Mouse (Mus musculus) ES-E14 (cell line): ENCODE measurements around the gene Calcr. TPM values are rescaled to one million over a fixed set of nuclear protein-coding genes. Genes with fewer than 3 reads are reported as not detected.
A peak's percentile ranks its signal among the peaks of the same experiment; 100 is the strongest.

Source experiments
- DNase-seq: peaks from one replicate; pipeline ENCODE4 v3.0.0-alpha.2; 2013; ENCODE audit warnings: low read depth, low spot score
- H3K27ac ChIP-seq: 2 replicates; pipeline ENCODE4 v1.5.1; 2012; ENCODE audit warnings: low read depth, mild to moderate bottlenecking, low read length, moderate library complexity, mixed read lengths; ENCODE audit not compliant: poor library complexity, insufficient read depth, severe bottlenecking
- H3K36me3 ChIP-seq: 2 replicates; pipeline ENCODE4 v1.6.1; 2012; ENCODE audit warnings: mild to moderate bottlenecking, low read length, moderate library complexity, mixed read lengths; ENCODE audit not compliant: control insufficient read depth, poor library complexity, insufficient read depth, severe bottlenecking
- H3K4me1 ChIP-seq, 2 experiments: fragments of 150-350 bp in 1 of 2; sonication (generic) in 1 of 2; 2 replicates each; pipeline ENCODE4 v1.6.1; 2012; ENCODE audit warnings: low read length in 2 of 2, mild to moderate bottlenecking in 1 of 2, mixed read lengths in 1 of 2; ENCODE audit not compliant: control insufficient read depth in 2 of 2, insufficient read depth in 2 of 2, poor library complexity in 1 of 2
- H3K4me3 ChIP-seq, 2 experiments: fragments of 150-350 bp in 1 of 2; sonication (generic) in 1 of 2; 2 replicates each; pipeline ENCODE4 v1.5.1; 2012; ENCODE audit warnings: low read length in 2 of 2, low read depth in 1 of 2, mild to moderate bottlenecking in 1 of 2, mixed read lengths in 1 of 2; ENCODE audit not compliant: insufficient read depth in 1 of 2, poor library complexity in 1 of 2, severe bottlenecking in 1 of 2
- H3K9ac ChIP-seq: 2 replicates; pipeline ENCODE4 v1.6.1; 2012; ENCODE audit warnings: low read depth, mild to moderate bottlenecking, low read length, mixed read lengths; ENCODE audit not compliant: poor library complexity, insufficient read depth, severe bottlenecking
- H3K9me3 ChIP-seq: fragments of 150-350 bp; sonication (generic); 2 replicates; pipeline ENCODE4 v1.6.1; 2012; ENCODE audit warnings: low read depth, mild to moderate bottlenecking, low read length; ENCODE audit not compliant: control insufficient read depth, insufficient read depth
- CHD2 ChIP-seq: IDR thresholded peaks from 2 replicates; pipeline ENCODE4 v1.6.1; 2014; ENCODE audit warnings: mild to moderate bottlenecking, low read depth, low read length, inconsistent platforms
- HCFC1 ChIP-seq: IDR thresholded peaks from 2 replicates; pipeline ENCODE4 v1.6.1; 2012; ENCODE audit warnings: low read length, inconsistent platforms, borderline replicate concordance; ENCODE audit not compliant: insufficient read depth
- MAFK ChIP-seq: IDR thresholded peaks from 2 replicates; pipeline ENCODE4 v1.6.1; 2014; ENCODE audit warnings: mild to moderate bottlenecking, low read depth, low read length, inconsistent platforms; ENCODE audit not compliant: insufficient read depth
- ZC3H11A ChIP-seq: IDR thresholded peaks from 2 replicates; pipeline ENCODE4 v1.6.1; 2012; ENCODE audit warnings: low read depth, mild to moderate bottlenecking, inconsistent platforms, low read length, borderline replicate concordance
- ZNF384 ChIP-seq: IDR thresholded peaks from 2 replicates; pipeline ENCODE4 v1.6.1; 2012; ENCODE audit warnings: low read depth, low read length, inconsistent platforms
- in situ Hi-C, 2 experiments: fragments of 600-800 bp; cut with MboI; formaldehyde crosslinking; loops; one replicate each; pipeline ENCODE4 v1.15.1; 2025; ENCODE audit warnings: low sequenced_read_pairs in 2 of 2, inconsistent platforms in 1 of 2; ENCODE audit not compliant: unreplicated experiment in 2 of 2
- total RNA-seq: library from RNA; depleted of rRNA; stranded (reverse); fragments of 300-350 nt; gene quantifications from 2 replicates; pipeline ENCODE4 v1.2.3, GENCODE M21; 2012; rRNA removed

Calcr gene
- 0.85 and 1.1 TPM in 2 replicates for total RNA-seq

GRCm38 (mm10) chr6:3764230-3764764 is at the start of gene Calcr:
Gene Calcr, minus strand, starts transcription at chr6:3764714.
- Histone ChIP-seq H3K36me3 (no peaks in the 10 kb centered on the region), H3K27ac (no peak within 1 kb of the TSS), H3K9me3 (no peaks in the 10 kb centered on the region), H3K4me3 (peak within 1 kb of the TSS; percentile 71 to 76), H3K9ac (peak within 1 kb of the TSS; percentile 67), H3K4me1 (no peaks in the 10 kb centered on the region)
- in situ Hi-C loops: no loop called here
- TF ChIP-seq MAFK (no peak), ZC3H11A (no peak)
- no peak for DNase-seq

GRCm38 (mm10) chr6:3767485-3767884 is 3.0 kb upstream of the Calcr start:
- no peak for DNase-seq
- no peak overlapping the region for H3K4me3 ChIP-seq
- TF ChIP-seq MAFK (no peak), HCFC1 (no peak), ZC3H11A (no peak), ZNF384 (no peak), CHD2 (no peak)
- H3K9me3 ChIP-seq: no peaks in the 10 kb centered on the region
- no peaks in the 10 kb centered on the region for H3K36me3 ChIP-seq
- no peak overlapping the region for H3K9ac ChIP-seq
- in situ Hi-C loops: no loop called here
- H3K27ac ChIP-seq: no peak overlapping the region
- H3K4me1 ChIP-seq: no peaks in the 10 kb centered on the region

- in situ Hi-C loops: no loop called here
- Histone ChIP-seq H3K4me1 (no peaks in the 10 kb centered on the region), H3K9ac (peak overlapping the region; percentile 67), H3K4me3 (peak overlapping the region; percentile 71 to 76), H3K9me3 (no peaks in the 10 kb centered on the region), H3K36me3 (no peaks in the 10 kb centered on the region), H3K27ac (no peak overlapping the region)
- peak; percentile 44 for DNase-seq
- TF ChIP-seq ZC3H11A (no peak), ZNF384 (no peak), HCFC1 (no peak), MAFK (no peak), CHD2 (no peak)
Observed at GRCm38 (mm10) chr6:3763171-3763967, 1.1 kb downstream of the Calcr start.

- Histone ChIP-seq H3K9me3 (no peaks in the 10 kb centered on the region), H3K36me3 (no peaks in the 10 kb centered on the region), H3K27ac (no peak overlapping the region), H3K4me3 (no peak overlapping the region), H3K4me1 (no peaks in the 10 kb centered on the region), H3K9ac (no peak overlapping the region)
- TF ChIP-seq MAFK: no peak
- no peak for TF ChIP-seq ZC3H11A
- TF ChIP-seq CHD2: no peak
- in situ Hi-C loops: no loop called here
- no peak for DNase-seq
Observed at GRCm38 (mm10) chr6:3751576-3751975, 12.9 kb downstream of the Calcr start.

GRCm38 (mm10) chr6:3749624-3750023 is 14.9 kb downstream of the Calcr start:
- TF ChIP-seq CHD2: no peak
- no peak for TF ChIP-seq HCFC1
- no peak for TF ChIP-seq ZC3H11A
- no peak for TF ChIP-seq MAFK
- TF ChIP-seq ZNF384: no peak
- no peak overlapping the region for H3K4me3 ChIP-seq
- H3K4me1 ChIP-seq: no peaks in the 10 kb centered on the region
- no peak overlapping the region for H3K27ac ChIP-seq
- in situ Hi-C loops: loop anchor here in 1 of 2 experiments (25.0 kb wide), 1 partner anchor 237 kb away; no protein-coding TSS in a partner anchor
- H3K9me3 ChIP-seq: no peaks in the 10 kb centered on the region
- H3K36me3 ChIP-seq: no peaks in the 10 kb centered on the region
- H3K9ac ChIP-seq: no peak overlapping the region
- no peak for DNase-seq
